Mouse (Mus musculus): Measurements from ENCODE around the gene 2310034G01Rik.

2310034G01Rik gene

DNA sequence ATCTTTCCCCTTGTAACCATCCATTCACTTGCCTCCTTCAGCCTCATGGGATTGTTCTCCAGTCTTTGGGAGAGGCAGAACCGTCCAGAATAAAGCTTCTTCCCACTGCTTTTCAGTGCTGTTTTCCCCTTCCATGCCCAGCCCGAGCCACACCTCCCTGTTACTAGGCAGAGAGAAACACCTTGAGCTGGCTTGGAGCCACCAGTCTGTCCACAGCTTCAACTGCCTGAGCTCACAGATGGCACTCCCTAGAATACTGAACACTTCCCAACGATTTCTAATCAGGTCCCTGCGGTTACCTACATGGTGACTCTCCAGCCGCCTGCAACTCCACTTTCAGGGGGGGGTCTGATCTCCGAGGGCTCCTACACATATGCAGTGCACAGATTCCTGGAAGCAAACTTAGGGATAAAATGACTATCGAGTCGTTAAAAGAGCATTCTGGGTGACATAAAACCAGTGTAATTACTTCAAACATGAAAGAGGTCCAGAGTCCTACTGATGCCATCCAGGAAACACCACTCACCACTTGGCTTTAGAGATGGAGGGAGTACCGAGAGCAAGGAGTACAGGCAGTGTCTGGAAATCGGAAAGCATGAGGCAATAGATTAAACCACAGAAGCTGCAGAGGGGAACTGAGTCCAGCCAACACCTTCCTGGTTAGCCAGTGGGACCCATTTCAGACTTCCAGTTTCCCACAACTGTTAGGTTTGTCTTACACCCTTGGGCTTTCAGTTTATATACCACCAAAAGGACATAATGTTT, at the start of gene 2310034G01Rik:
2310034G01Rik (minus strand) TSS at position 135 of the 765 bp plus-strand sequence.
- in situ Hi-C loops (cut with MboI, MseI): no loop called here

DNA sequence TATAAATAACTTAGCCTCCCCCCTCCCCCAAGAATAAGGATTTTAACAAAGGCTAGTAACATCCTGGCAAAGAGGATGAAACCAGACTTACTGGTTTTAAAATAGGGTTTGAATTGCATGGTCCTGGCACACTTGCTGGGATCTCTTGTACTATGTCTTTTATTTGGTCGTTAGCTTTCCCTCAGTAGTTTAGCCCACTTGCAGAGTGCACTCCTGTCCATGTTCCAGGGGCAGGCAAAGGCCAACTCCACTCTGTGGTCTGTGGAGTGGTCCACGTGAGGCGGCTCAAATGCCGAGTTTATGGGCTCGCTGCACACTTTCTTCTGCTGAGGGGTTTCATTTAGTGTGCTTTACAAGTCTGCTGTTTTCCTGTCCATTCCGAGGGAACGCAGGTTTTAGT, 49.8 kb upstream of the 2310034G01Rik start:
- in situ Hi-C loops (cut with MboI, MseI): loop anchor here in 1 of 2 experiments (5.0 kb wide), 1 partner anchor 102 kb away; the partner anchor contains the start of gene Trim8

DNA sequence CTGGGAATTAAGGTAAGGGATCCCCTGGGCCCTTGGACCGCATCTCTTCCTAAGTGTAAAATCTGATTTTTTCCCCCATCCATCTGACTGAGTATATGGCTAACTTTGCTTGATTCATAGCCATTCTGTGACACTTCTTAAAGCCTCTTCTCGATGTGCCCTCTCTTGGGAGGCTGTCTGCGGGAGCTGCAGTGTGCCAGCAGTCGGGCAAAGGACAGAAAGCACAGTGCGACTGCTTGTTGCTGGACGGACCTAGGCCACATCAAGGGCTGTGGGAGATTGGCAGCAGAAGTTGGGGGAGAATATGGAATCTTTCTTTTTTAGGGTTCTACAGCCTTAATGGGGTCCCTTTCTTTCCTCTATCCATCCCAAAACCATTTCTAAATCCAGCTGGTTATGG, 49.3 kb upstream of the 2310034G01Rik start:
- in situ Hi-C loops (cut with MboI, MseI): loop anchor here in 1 of 2 experiments (5.0 kb wide), 1 partner anchor 103 kb away; the partner anchor contains the start of gene Trim8

DNA sequence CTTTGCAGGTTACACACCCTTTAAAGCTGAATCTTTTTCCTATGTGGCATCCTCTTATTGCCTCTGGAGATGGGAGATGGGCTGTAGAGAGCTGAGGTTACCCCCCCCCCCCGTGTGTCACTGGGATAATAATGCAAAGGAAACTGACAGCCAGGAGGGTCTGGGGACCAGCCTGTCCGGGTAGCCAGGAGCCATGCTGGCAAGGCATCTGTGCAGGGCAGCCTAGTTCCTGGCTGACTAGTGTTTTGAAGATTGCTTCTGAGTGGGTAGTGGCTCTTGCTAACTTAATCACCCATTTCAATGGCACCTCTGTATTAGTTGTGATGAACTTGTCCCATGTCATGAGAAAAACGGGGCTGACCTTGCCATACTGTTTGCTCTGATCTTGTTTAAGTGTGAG, 48.3 kb upstream of the 2310034G01Rik start:
- in situ Hi-C loops (cut with MboI, MseI): loop anchor here in 1 of 2 experiments (5.0 kb wide), 1 partner anchor 104 kb away; the partner anchor contains the start of gene Trim8

DNA sequence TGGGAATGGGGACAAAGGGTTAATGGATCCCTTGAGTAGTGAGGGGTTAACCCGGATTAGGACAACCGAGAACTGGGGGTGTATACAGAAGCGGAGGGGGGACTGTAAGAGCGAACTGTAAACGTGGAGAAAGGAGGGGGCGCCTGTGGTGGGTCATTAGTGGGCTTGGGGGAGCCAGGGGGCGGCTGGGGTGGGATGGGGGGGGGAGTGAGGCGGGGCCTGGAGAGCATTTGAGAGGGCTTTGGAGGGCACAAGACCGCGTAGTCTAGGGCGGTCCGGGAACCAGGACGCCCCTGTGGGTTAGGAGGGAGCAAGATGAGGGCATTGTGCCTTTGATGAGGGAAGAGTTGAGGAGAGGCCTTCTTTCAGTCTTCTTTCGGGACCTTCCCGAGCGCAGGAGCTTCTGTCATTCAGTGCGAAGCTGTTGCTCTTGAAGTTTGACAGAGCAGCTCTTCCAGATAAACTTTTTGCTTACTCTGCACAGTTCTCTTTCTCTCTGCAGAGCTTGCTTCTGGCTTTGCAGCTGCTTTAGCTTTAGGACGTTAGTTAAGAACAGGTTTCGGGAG, 47.4 kb upstream of the 2310034G01Rik start:
- in situ Hi-C loops (cut with MboI, MseI): loop anchor here in 1 of 2 experiments (5.0 kb wide), 1 partner anchor 105 kb away; the partner anchor contains the start of gene Trim8

DNA sequence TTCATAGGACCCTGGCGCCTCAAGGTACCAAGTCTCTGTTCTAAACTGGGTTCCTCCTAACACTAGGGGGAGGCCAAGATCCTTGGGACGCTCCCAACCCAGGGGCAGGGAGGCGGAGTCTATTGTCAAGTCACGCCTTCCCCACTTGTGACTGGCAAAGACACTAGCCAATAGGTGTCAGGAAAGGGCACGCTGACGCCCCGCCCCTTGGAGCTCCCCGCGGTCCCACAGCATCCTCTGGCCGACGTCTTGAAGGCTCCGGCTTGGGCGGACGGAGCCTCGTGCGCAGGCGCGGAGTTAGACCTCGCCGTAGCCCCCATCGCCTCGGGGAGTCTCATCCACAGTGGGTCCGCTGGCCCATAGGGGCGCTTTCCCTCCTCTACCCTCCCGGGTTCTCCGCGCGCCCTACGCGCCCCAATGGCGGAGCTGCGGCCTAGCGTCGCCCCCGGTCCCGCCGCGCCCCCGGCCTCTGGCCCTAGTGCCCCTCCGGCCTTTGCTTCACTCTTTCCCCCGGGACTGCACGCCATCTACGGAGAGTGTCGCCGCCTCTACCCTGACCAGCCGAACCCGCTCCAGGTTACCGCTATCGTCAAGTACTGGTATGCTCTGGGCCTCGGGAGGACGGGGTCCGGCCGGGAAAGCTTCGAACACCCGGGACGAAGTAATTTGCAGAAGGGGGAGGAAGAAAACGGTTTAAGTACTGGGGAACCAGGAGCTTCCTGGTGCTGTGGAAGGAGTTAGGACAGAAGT, 46.8 kb upstream of the 2310034G01Rik start, which contains the start of gene Sufu:
Sufu (plus strand) TSS at position 211 of the 750 bp plus-strand sequence.
- in situ Hi-C loops (cut with MboI, MseI): loop anchor here in 1 of 2 experiments (5.0 kb wide), 1 partner anchor 105 kb away; the partner anchor contains the start of gene Trim8

DNA sequence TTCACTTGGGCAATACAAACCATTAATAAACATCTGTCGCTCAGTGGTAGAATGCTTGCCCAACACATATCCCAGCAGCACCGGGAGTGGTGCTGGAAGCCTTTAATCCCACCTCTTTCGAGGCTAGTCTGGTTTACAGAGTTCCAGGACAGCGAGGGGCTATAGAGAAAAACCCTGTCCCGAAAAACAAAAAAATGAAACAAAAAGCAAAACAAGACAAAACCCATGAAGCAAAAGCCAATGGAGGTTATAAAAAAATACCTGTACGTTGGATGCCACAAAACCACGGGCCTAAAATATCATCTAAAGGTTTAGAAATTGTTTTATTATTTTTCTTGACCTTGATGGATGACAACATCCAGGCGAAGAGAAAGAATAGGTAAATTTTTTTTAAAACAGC, 46.0 kb upstream of the 2310034G01Rik start:
- in situ Hi-C loops (cut with MboI, MseI): loop anchor here in 1 of 2 experiments (5.0 kb wide), 1 partner anchor 106 kb away; the partner anchor contains the start of gene Trim8

DNA sequence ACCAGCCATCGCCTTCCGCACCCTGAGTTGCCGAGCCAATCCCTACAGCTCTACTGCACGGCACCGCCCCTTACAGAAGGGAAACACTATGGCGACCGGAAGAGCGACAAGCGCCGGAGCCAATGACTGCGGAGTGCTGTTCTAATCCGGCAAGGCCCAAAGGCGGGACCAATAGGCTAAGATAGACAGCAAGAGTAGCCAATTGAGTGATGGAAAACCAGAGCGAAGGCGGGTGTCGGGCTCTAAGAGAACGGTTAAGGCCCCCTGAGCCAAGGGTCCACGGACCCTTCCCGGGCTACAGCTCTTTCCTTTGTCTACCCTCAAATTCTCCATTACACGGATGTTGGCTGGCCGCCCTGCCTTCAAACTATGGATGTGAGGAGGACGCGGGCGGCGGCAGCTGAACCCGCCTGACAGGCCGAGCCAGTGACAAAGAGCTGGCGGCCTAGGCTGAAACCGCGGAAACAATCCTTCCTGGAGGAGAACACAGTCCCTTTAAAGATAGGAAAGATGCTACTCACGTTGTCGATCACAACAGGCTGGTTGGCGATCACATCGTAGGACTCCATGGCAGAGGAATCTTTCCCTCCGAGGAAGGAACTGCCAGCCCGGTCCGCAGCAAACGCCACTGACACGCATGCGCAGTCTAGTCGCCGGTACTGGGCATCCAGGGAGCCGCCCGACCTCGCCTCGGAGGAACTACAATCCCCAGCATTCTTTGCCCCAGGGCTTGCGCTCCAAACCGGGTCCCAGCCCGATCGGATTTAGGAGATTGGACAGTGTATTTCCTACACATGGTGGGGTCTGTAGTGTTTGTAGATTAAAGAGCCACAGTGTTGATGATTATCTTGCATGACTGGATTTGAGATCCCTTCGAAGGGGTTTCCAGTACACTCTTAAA, 45.3 kb upstream of the 2310034G01Rik start, which contains the start of gene Actr1a:
Actr1a (minus strand) TSS at position 640 of the 901 bp plus-strand sequence.
- in situ Hi-C loops (cut with MboI, MseI): loop anchor here in 1 of 2 experiments (5.0 kb wide), 1 partner anchor 107 kb away; the partner anchor contains the start of gene Trim8

DNA sequence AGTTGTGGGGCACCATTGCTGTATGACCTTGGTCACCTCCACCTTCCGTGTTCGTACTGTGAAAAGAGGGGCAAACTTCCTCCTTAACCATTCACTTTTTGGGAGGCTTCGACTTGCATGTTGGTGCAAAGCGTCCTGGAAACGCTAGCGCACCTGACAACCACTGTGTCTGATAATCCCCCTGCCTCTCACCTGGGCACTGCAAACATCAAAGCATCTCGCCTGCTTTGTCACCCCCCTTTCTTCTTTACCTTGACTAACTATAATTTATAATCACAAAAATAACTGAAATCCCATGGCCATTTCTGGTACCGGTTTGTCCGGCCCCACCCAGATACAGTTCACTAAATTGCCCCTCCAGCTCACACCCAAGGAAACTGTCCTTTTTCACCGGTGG, 44.6 kb upstream of the 2310034G01Rik start:
- in situ Hi-C loops (cut with MboI, MseI): loop anchor here in 1 of 2 experiments (5.0 kb wide), 1 partner anchor 108 kb away; the partner anchor contains the start of gene Trim8

DNA sequence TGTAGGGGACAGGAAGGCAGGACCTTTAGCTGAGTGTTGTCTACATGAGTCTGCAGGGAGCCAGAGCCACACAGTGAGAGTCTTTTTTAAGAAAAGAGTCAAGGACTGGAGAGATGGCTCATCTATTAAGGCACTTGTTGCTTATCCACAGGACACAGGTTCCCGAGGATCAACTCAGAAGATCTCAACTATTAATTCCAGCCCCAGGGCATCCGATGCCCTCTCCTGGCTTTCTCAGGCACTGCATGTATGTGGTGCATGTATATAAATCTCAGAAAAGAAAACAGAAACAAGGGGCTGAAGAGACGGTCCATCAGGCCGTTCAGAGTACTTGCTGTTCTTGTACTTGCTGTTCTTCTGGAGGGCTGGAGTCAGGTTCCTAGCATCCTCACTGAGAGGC, 41.9 kb upstream of the 2310034G01Rik start:
- in situ Hi-C loops (cut with MboI, MseI): no loop called here

DNA sequence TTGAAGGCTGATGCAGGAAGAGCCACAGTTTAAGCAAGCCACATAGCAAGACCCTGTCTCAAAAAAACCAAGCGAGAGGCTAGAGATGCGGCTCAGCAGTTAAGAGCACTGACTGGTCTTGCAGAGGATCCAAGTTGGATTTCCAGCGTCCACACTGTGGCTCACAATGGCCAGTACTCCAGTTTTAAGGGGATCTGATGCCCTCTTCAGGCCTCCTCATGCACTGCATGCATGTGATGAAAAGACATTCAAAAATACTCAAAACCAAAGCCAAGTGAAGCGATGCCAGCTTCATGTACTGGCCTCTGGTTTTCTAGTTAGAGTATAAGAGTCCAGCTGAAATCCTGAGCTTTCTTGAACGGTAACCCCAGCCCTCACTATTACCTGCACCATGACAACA, 39.8 kb upstream of the 2310034G01Rik start:
- in situ Hi-C loops (cut with MboI, MseI): no loop called here

DNA sequence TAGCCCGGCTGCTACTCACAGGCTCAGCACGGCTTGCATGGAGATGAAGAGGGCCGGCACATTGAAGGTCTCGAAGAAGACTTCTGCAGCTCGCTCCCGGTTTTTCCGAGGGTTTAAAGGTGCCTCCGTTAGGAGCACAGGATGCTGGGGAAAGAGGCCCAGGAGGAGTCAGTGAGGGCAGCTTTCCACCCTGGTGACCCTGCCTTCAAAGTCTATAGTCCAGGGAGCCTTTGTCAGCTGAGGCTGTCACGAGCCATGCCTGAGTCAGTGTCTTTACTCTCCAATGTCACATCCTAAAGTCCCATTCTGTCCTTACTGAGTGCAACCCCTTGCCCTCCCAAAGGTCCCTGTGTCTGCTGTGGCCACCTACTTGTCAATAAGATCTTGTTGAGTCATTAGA, 32.2 kb upstream of the 2310034G01Rik start:
- in situ Hi-C loops (cut with MboI, MseI): no loop called here

DNA sequence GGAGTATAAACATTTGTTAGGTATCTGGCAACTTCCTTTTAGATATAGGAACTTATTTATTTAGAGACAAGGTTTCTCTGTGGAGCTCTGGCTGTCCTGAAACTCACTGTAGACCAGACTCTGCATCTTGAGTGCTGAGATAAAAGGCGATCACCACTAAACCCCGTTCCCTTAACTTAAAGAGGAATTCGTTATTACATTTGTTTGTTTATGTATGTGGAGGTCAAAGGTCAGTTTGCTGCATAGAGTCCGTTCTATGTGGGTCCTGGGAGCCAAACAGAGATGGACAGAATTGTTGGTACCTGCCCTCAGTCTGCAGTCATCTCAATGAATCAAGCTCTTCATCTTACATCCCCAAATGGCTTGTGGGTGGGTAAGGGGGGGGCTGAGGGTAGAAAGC, 25.8 kb upstream of the 2310034G01Rik start:
- in situ Hi-C loops (cut with MboI, MseI): loop anchor here in 1 of 2 experiments (10.0 kb wide), 1 partner anchor 1441 kb away; the partner anchor contains the start of gene Slf2

DNA sequence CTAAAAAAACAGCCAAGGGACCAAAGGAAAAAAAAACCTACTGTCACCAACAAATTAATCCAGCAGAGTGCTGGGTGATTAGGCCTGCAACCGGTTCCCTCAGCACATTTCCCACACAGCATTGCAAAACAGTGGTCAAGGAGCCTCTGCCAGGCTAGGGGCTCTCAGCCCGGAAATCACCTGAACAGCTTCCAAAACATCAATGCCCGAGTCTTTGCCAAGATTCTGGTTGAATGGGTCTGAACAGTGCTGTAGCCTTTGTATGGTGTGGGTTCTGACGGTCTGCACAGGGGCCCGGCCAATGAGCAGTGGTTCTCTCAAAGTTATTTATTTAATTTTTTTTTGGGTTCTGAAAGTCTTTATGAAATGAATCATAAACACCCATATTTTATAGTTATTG, 25.4 kb upstream of the 2310034G01Rik start:
- in situ Hi-C loops (cut with MboI, MseI): loop anchor here in 1 of 2 experiments (10.0 kb wide), 1 partner anchor 1441 kb away; the partner anchor contains the start of gene Slf2

DNA sequence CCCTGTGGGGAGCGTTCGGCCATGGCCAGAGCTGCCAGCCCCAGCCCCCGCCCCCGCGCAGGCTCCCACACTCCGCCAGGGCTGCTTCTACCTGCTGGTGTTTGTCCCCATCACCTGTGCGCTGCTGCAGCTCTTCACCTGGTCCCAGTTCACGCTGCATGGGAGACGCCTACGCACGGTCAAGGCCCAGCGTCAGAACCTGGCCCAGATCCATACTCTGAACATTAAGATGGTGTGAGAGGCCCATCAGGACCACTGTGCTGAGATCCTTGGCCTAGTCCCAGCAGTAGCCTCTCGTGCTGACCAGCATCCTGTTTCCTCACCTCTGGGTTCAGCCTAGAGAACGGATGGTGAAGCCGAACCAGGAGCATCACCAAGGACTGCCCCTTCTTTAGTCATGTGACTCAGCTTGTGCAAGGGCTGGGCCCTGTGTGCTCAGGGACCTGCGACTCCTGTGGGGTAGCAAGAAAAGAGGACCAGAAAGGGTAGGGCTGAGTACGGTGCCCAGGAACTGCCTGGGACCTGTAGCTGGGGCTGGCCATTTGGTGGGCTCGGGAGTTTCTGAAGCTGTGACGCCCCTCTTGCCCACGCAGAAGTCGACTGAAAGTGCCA, 24.5 kb upstream of the 2310034G01Rik start:
- in situ Hi-C loops (cut with MboI, MseI): loop anchor here in 1 of 2 experiments (5.0 to 10.0 kb wide), 2 partner anchors 42 to 1440 kb away; partner anchors contain the start of gene Slf2

DNA sequence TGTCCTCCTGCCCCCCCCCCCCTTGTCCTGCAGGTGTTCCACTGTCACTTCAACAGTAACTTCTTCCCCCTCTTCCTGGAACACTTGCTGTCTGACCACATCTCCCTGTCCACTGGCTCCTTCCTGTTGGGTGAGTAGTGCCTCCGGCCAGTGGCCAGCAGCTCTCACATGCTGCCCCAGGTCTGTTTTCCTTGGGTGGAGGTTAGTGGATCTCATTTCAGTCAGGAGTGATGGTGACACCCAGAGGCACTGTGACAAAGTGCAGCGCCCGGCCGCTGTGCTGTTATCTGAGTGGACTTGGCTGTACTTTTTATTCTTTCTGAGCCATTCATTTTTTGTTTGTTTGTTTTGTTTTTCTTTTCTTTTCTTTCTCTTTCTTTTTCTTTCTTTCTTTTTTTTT, 19.1 kb upstream of the 2310034G01Rik start:
- in situ Hi-C loops (cut with MboI, MseI): no loop called here

DNA sequence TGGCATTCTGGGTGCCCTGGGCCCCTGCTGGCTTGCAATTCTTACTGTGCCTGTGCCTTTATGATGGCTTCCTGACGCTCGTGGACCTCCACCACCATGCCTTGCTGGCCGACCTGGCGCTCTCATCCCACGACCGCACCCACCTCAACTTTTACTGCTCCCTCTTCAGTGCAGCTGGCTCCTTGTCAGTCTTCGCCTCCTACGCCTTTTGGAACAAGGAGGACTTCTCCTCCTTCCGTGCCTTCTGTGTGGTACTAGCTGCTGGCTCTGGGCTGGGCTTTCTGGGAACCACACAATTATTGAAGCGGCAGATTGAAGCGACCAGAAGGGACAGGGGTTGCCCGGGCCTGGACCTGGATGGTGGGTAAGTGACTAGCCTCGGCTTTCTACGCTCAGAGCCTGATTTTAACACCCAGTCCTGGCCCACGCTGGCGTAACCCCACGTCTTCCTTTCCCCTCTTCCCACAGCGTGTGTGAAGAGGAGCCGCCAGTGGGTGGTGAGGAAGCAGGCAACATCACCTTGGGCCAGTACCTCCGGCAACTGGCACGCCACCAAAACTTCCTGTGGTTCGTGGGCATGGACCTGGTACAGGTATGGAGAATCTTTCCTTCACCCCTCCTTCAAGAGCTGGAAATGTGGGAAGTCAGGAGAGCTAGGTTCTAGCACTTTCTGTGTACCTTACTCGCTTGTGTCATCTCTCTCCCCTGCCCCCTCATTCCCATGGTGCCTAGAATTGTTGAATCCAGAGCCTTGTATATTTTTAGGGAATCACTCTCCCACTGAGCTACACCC, 17.9 kb upstream of the 2310034G01Rik start:
- in situ Hi-C loops (cut with MboI, MseI): no loop called here

DNA sequence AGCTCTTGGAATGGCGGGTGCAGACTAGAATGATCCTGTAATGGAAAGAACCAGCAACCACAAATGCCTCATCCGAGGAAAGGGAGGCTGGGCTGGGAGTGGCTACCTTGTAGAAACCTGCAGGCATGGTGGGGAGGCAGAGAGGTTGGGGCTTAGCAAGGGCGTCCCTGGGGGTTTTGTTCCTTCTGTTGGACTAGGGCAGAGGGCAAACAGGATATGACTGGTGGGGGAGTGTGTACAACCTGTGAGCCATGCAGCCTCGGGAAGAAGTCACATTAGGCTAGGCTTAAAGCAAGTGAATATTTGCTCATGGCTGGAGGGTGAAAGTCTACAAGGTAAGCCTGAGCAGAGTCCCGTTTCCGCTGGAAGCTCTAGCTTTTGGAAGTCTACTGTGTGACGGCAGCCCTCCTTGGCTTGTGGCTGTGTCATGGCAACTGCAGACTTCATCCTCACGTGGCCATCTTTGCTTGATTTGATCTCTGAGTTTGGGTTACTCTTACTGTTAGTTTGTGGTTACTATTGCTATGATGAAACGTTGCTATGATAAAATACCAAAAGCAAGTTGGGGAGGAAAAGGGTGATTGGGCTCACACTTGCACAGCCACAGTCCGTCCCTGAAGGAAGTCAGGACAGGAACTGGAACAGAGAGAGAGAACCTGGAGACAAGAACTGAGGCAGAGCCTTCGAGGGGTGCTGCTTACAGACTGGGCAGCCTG, 13.3 kb upstream of the 2310034G01Rik start:
- in situ Hi-C loops (cut with MboI, MseI): no loop called here
